Mouse (Mus musculus) lung, embryonic 14.5 days (tissue): ENCODE measurements around the gene Pum1. TPM values are rescaled to one million over a fixed set of nuclear protein-coding genes. Genes with fewer than 3 reads are reported as not detected.
A peak's percentile ranks its signal among the peaks of the same experiment; 100 is the strongest.
"Not testable (repeated sequence)": the region's sequence is repeated elsewhere in the genome, so short reads cannot be mapped to it uniquely, and the experiment has no call there.

Experiments
- ATAC-seq: fragments of 200-750 bp; cut with Nextera tagmentation; 2 replicates; pipeline ENCODE4 v1.8.0; 2017; ENCODE audit warnings: mild to moderate bottlenecking, moderate TSS enrichment, moderate library complexity; ENCODE audit not compliant: insufficient read depth
- DNase-seq: peaks from one replicate; pipeline ENCODE4 v3.0.0-alpha.2; 2015
- H3K27ac ChIP-seq: fragments of 300-500 bp; sonication (generic); 2 replicates; pipeline ENCODE4 v1.5.1; 2014; ENCODE audit warnings: low read depth, mild to moderate bottlenecking, moderate library complexity
- H3K27me3 ChIP-seq: fragments of 300-500 bp; sonication (generic); 2 replicates; pipeline ENCODE4 v1.6.1; 2014; ENCODE audit warnings: low read length, control low read depth; ENCODE audit not compliant: insufficient read depth
- H3K36me3 ChIP-seq: fragments of 300-500 bp; sonication (generic); 2 replicates; pipeline ENCODE4 v1.6.1; 2014; ENCODE audit warnings: control low read depth; ENCODE audit not compliant: insufficient read depth
- H3K4me1 ChIP-seq: fragments of 300-500 bp; sonication (generic); 2 replicates; pipeline ENCODE4 v1.6.1; 2014; ENCODE audit warnings: antibody characterized with exemption, control low read depth; ENCODE audit not compliant: insufficient read depth
- H3K4me2 ChIP-seq: fragments of 300-500 bp; sonication (generic); 2 replicates; pipeline ENCODE4 v1.6.1; 2014; ENCODE audit warnings: mild to moderate bottlenecking
- H3K4me3 ChIP-seq: fragments of 300-500 bp; sonication (generic); 2 replicates; pipeline ENCODE4 v1.5.1; 2014; ENCODE audit warnings: low read depth, low read length
- H3K9ac ChIP-seq: fragments of 300-500 bp; sonication (generic); 2 replicates; pipeline ENCODE4 v1.6.1; 2014
- H3K9me3 ChIP-seq: fragments of 300-500 bp; sonication (generic); 2 replicates; pipeline ENCODE4 v1.6.1; 2016; ENCODE audit warnings: low read depth, low read length, control low read depth
- CTCF ChIP-seq: IDR thresholded peaks from 2 replicates; pipeline ENCODE4 v1.5.1; 2016; ENCODE audit warnings: antibody characterized with exemption, low read depth
- WGBS: fragments of 180-500 bp; shearing (Covaris S2); extraction: QIAGEN DNeasy Blood & Tissue Kit; methylation state at CpG from one replicate; pipeline ENCODE4 v1.1.7; 2014; 5-methylcytosine and 5-hydroxymethylcytosine counted together
- polyA plus RNA-seq: library from polyadenylated mRNA; unstranded; fragments of >200 nt; fragmentation: Nextera tagmentation; extraction: Ambion mirVana; gene quantifications from 2 replicates; pipeline ENCODE4 v1.2.1, GENCODE M21; 2014

The Pum1 gene
- polyA plus RNA-seq, result 98.4 and 107 TPM in 2 replicates

GRCm38 (mm10) chr4:130662979-130663725, at the start of gene Pum1:
Gene Pum1 (plus strand): TSS chr4:130663321.
- Histone ChIP-seq H3K9ac (peak within 1 kb of the TSS; percentile 100), H3K36me3 (no peaks in the 10 kb centered on the region), H3K4me1 (peaks cover 7% of the 10 kb centered on the region; the same call in 1 of the 2 replicates), H3K4me2 (peak within 1 kb of the TSS; percentile 71), H3K4me3 (peak within 1 kb of the TSS; percentile 95), H3K9me3 (no peaks in the 10 kb centered on the region), H3K27ac (peak within 1 kb of the TSS; percentile 98), H3K27me3 (no peaks in the 10 kb centered on the region)
- under 1% methylated on average over 90 of the region's 90 CpGs for WGBS
- ATAC-seq (peak; percentile 91), DNase-seq (peak; percentile 96)
- no peak for TF ChIP-seq CTCF

DNA sequence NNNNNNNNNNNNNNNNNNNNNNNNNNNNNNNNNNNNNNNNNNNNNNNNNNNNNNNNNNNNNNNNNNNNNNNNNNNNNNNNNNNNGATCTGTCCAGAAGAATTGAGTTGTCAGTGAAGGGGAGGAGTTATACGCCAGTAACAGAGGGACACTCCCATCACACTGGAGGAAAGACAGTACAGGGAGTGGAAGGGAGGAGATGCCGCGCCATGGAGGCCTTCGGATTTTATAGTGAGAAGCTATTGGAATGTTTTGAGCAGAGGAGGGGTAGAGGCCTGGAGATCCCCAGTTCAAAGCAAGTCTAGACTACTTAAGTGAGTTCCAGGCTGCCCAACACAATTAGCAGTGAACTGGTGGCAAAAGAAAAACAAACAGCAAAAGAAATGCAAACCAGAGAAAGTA, 33.7 kb upstream of the Pum1 start:
- DNase-seq, result peak; percentile 72

GRCm38 (mm10) chr4:130630232-130630847, 32.8 kb upstream of the Pum1 start:
- Histone ChIP-seq H3K4me2 (no peak overlapping the region), H3K4me3 (no peak overlapping the region), H3K27me3 (no peaks in the 10 kb centered on the region), H3K27ac (no peak overlapping the region), H3K36me3 (no peaks in the 10 kb centered on the region), H3K4me1 (no peaks in the 10 kb centered on the region), H3K9me3 (no peaks in the 10 kb centered on the region), H3K9ac (no peak overlapping the region)
- TF ChIP-seq CTCF, result no peak
- ATAC-seq, result no peak
- DNase-seq, result no peak
- WGBS, result 58% methylated on average over 3 of the region's 3 CpGs

More for the DNA sequence above, 33.7 kb upstream of the Pum1 start:
- Histone ChIP-seq H3K4me1 (no peaks in the 10 kb centered on the region), H3K4me2 (peak overlapping the region; percentile 44), H3K36me3 (no peaks in the 10 kb centered on the region), H3K9me3 (no peaks in the 10 kb centered on the region), H3K9ac (no peak overlapping the region), H3K27me3 (no peaks in the 10 kb centered on the region), H3K4me3 (0 out of 2 replicates have a peak overlapping the region, but pooled peaks have one; percentile 5), H3K27ac (peak overlapping the region; percentile 22)
- ATAC-seq, result peak; percentile 93
- no peak for TF ChIP-seq CTCF
- 5% methylated on average over 4 of the region's 4 CpGs for WGBS

- 79% methylated on average over 3 of the region's 3 CpGs for WGBS
- H3K4me2 ChIP-seq, H3K4me1 ChIP-seq, H3K9ac ChIP-seq, H3K36me3 ChIP-seq, H3K27me3 ChIP-seq, ATAC-seq, H3K9me3 ChIP-seq, H3K4me3 ChIP-seq, DNase-seq, H3K27ac ChIP-seq: not testable (repeated sequence)
Measured at GRCm38 (mm10) chr4:130635076-130635475, 28.0 kb upstream of the Pum1 start.

DNA sequence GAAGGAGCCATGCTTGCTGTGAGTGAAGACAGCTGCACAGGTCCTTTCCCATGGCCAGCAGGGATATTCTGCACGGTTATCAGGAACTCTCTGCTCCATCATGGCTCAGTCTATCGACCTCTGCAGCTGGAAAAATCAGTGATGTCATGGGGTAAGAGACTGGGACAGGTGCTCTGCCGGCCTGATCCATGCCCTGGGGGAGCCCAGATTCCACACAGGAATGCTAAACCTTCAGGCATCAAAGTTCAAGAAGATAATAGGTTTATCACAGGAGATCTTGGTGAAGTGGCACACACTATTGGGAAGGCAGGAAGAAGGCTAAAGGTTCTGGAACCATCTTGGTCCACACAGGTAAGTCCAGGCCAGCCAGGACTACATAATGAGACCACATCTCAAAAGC, 26.4 kb upstream of the Pum1 start:
- WGBS, result 75% methylated on average over 3 of the region's 3 CpGs
- no peaks in the 10 kb centered on the region for H3K27me3 ChIP-seq

GRCm38 (mm10) chr4:130637488-130638422, 25.4 kb upstream of the Pum1 start:
- no peak for TF ChIP-seq CTCF
- WGBS, result 76% methylated on average over 8 of the region's 9 CpGs
- ATAC-seq, result no peak

More for the DNA sequence above, 26.4 kb upstream of the Pum1 start:
- H3K4me2 ChIP-seq, result no peak overlapping the region
- no peaks in the 10 kb centered on the region for H3K9me3 ChIP-seq
- no peak overlapping the region for H3K4me3 ChIP-seq
- ATAC-seq (no peak), DNase-seq (no peak)
- no peak overlapping the region for H3K9ac ChIP-seq
- no peaks in the 10 kb centered on the region for H3K36me3 ChIP-seq
- no peak overlapping the region for H3K27ac ChIP-seq
- H3K4me1 ChIP-seq, result no peaks in the 10 kb centered on the region
- no peak for TF ChIP-seq CTCF

More at GRCm38 (mm10) chr4:130637488-130638422, 25.4 kb upstream of the Pum1 start:
- Histone ChIP-seq H3K27ac (no peak overlapping the region), H3K9ac (no peak overlapping the region), H3K36me3 (no peaks in the 10 kb centered on the region), H3K9me3 (no peaks in the 10 kb centered on the region), H3K4me3 (no peak overlapping the region), H3K27me3 (no peaks in the 10 kb centered on the region), H3K4me1 (no peaks in the 10 kb centered on the region), H3K4me2 (no peak overlapping the region)
- DNase-seq, result no peak
